Mouse (Mus musculus) G1E (cell line): ENCODE results near the gene Klhdc8b. TPM values are rescaled to one million over a fixed set of nuclear protein-coding genes. Genes with fewer than 3 reads are reported as not detected.
A peak's percentile ranks its signal among the peaks of the same experiment; 100 is the strongest.

ENCODE experiments used
- ATAC-seq: 2 replicates; pipeline ENCODE4 v1.8.0; 2016; ENCODE audit warnings: mild to moderate bottlenecking; ENCODE audit not compliant: insufficient number of reproducible peaks, poor library complexity, low FRiP score, severe bottlenecking; ENCODE audit errors: extremely low read depth
- DNase-seq: peaks from one replicate; pipeline ENCODE4 v3.0.0; 2012; ENCODE audit warnings: low spot score
- H3K27me3 ChIP-seq: 2 replicates; pipeline ENCODE4 v1.6.1; 2012; ENCODE audit warnings: mild to moderate bottlenecking, low read length, inconsistent platforms; ENCODE audit not compliant: insufficient read depth
- H3K36me3 ChIP-seq: replicated peaks from 2 replicates; pipeline ENCODE3; 2012; ENCODE audit warnings: mild to moderate bottlenecking, inconsistent platforms
- H3K4me1 ChIP-seq: 2 replicates; pipeline ENCODE4 v1.6.1; 2012; ENCODE audit warnings: low read depth, low read length, inconsistent platforms, mixed read lengths; ENCODE audit not compliant: insufficient read depth
- H3K4me3 ChIP-seq: 2 replicates; pipeline ENCODE4 v1.5.1; 2012; ENCODE audit warnings: low read depth, mild to moderate bottlenecking, inconsistent platforms, low read length, moderate library complexity, mixed read lengths
- H3K9me3 ChIP-seq: replicated peaks from 2 replicates; pipeline ENCODE4 v1.6.1; 2012; ENCODE audit warnings: inconsistent platforms
- CTCF ChIP-seq: IDR thresholded peaks from 2 replicates; pipeline ENCODE4 v1.5.1; 2012; ENCODE audit warnings: low read depth, low read length, inconsistent platforms, mixed read lengths
- GATA1 ChIP-seq: IDR thresholded peaks from 2 replicates; pipeline ENCODE4 v1.6.1; 2012; ENCODE audit warnings: borderline replicate concordance, low read length, inconsistent platforms, mixed read lengths
- GATA2 ChIP-seq: IDR thresholded peaks from 2 replicates; pipeline ENCODE4 v1.6.1; 2012; ENCODE audit warnings: low read depth, low read length, inconsistent platforms, borderline replicate concordance
- POLR2AphosphoS5 ChIP-seq: IDR thresholded peaks from 2 replicates; pipeline ENCODE4 v1.6.1; 2012; ENCODE audit warnings: low read depth, low read length, inconsistent platforms; ENCODE audit not compliant: insufficient replicate concordance
- TAL1 ChIP-seq: conservative IDR thresholded peaks from 2 replicates; pipeline ENCODE4 v1.6.1; 2012; ENCODE audit warnings: low read depth, low read length, inconsistent platforms, mixed read lengths
- polyA plus RNA-seq: library from polyadenylated mRNA; stranded (reverse); fragments of >175 nt; gene quantifications from 2 replicates; pipeline ENCODE4 v1.2.3, GENCODE M21; 2012
- total RNA-seq, 2 experiments: library from RNA; stranded (forward) in 1 of 2; stranded (reverse) in 1 of 2; fragments of 200-1000 nt in 1 of 2; fragments of >200 nt in 1 of 2; fragmentation: Nextera tagmentation in 1 of 2; gene quantifications; 2 replicates each; pipeline ENCODE4 v1.2.3; 2014 to 2017

The Klhdc8b gene
- total and polyA plus RNA-seq, 3 experiments, result 14.7 to 116 (median 52.8) TPM

GRCm38 (mm10) chr9:108478638-108479156 is 17.3 kb upstream of the Klhdc8b start:
- ATAC-seq, result no peak
- H3K4me1 ChIP-seq, result peaks cover 19% of the 10 kb centered on the region
- no peaks in the 10 kb centered on the region for H3K36me3 ChIP-seq
- peak overlapping the region; percentile 44; the same call in 1 of the 2 replicates for H3K4me3 ChIP-seq
- H3K9me3 ChIP-seq, result no peaks in the 10 kb centered on the region
- H3K27me3 ChIP-seq, result peaks cover 70% of the 10 kb centered on the region
- no peak for DNase-seq
- no peak for TF ChIP-seq GATA2

- no peak for ATAC-seq
- Histone ChIP-seq H3K4me3 (no peak overlapping the region), H3K27me3 (peaks cover 32% of the 10 kb centered on the region), H3K36me3 (no peaks in the 10 kb centered on the region), H3K4me1 (peaks cover 10% of the 10 kb centered on the region), H3K9me3 (no peaks in the 10 kb centered on the region)
- DNase-seq, result no peak
- TF ChIP-seq POLR2AphosphoS5 (no peak), CTCF (no peak), GATA1 (no peak), TAL1 (no peak), GATA2 (no peak)
These were observed 13.1 kb upstream of the Klhdc8b start for GRCm38 (mm10) chr9:108474528-108474927.

GRCm38 (mm10) chr9:108469845-108470244 is 8.5 kb upstream of the Klhdc8b start:
- DNase-seq, result no peak
- H3K9me3 ChIP-seq, result no peaks in the 10 kb centered on the region
- peaks cover 5% of the 10 kb centered on the region for H3K27me3 ChIP-seq
- TF ChIP-seq GATA1 (no peak), TAL1 (no peak), GATA2 (no peak), POLR2AphosphoS5 (no peak), CTCF (no peak)
- H3K36me3 ChIP-seq, result peaks cover 19% of the 10 kb centered on the region
- no peak for ATAC-seq
- H3K4me3 ChIP-seq, result no peak overlapping the region
- no peaks in the 10 kb centered on the region for H3K4me1 ChIP-seq

- Histone ChIP-seq H3K4me1 (no peaks in the 10 kb centered on the region), H3K36me3 (peaks cover 23% of the 10 kb centered on the region), H3K9me3 (no peaks in the 10 kb centered on the region), H3K27me3 (peaks cover 4% of the 10 kb centered on the region), H3K4me3 (no peak overlapping the region)
- ATAC-seq (no peak), DNase-seq (no peak)
- TF ChIP-seq GATA1, result no peak
- no peak for TF ChIP-seq TAL1
- no peak for TF ChIP-seq POLR2AphosphoS5
- TF ChIP-seq GATA2, result no peak
- no peak for TF ChIP-seq CTCF
These were observed 8.0 kb upstream of the Klhdc8b start for GRCm38 (mm10) chr9:108469430-108469829.

- no peak for TF ChIP-seq CTCF
- no peak for TF ChIP-seq GATA2
- TF ChIP-seq POLR2AphosphoS5, result no peak
- no peak for TF ChIP-seq TAL1
- Histone ChIP-seq H3K36me3 (peaks cover 55% of the 10 kb centered on the region), H3K9me3 (no peaks in the 10 kb centered on the region), H3K27me3 (no peaks in the 10 kb centered on the region; the same call in 1 of the 2 replicates), H3K4me1 (peaks cover 25% of the 10 kb centered on the region), H3K4me3 (no peak overlapping the region)
- DNase-seq (no peak), ATAC-seq (no peak)
These were observed 4.8 kb upstream of the Klhdc8b start for GRCm38 (mm10) chr9:108466219-108466618.

- H3K36me3 ChIP-seq, result peaks cover 57% of the 10 kb centered on the region
- no peaks in the 10 kb centered on the region for H3K27me3 ChIP-seq
- DNase-seq (no peak), ATAC-seq (no peak)
- no peak for TF ChIP-seq TAL1
- TF ChIP-seq CTCF, result no peak
- TF ChIP-seq GATA1, result no peak
- TF ChIP-seq GATA2, result no peak
- TF ChIP-seq POLR2AphosphoS5, result no peak
- H3K4me3 ChIP-seq, result no peak overlapping the region
- H3K9me3 ChIP-seq, result no peaks in the 10 kb centered on the region
- peaks cover 41% of the 10 kb centered on the region for H3K4me1 ChIP-seq
These were observed 2.3 kb upstream of the Klhdc8b start for GRCm38 (mm10) chr9:108463713-108464112.

- TF ChIP-seq GATA2, result no peak
- no peak for TF ChIP-seq POLR2AphosphoS5
- TF ChIP-seq CTCF, result no peak
- TF ChIP-seq GATA1, result no peak
- no peak for TF ChIP-seq TAL1
- peak overlapping the region; percentile 88; the same call in 1 of the 2 replicates for H3K4me3 ChIP-seq
These were observed 811 bp upstream of the Klhdc8b start for GRCm38 (mm10) chr9:108462192-108462591.

More at GRCm38 (mm10) chr9:108462192-108462591, 811 bp upstream of the Klhdc8b start:
- Histone ChIP-seq H3K9me3 (no peaks in the 10 kb centered on the region), H3K4me1 (peaks cover 47% of the 10 kb centered on the region), H3K27me3 (no peaks in the 10 kb centered on the region), H3K36me3 (peaks cover 59% of the 10 kb centered on the region)
- ATAC-seq, result no peak
- no peak for DNase-seq
